Comparison of ENCODE assay signal across 9 mouse cellular contexts in the genomic region with DNA sequence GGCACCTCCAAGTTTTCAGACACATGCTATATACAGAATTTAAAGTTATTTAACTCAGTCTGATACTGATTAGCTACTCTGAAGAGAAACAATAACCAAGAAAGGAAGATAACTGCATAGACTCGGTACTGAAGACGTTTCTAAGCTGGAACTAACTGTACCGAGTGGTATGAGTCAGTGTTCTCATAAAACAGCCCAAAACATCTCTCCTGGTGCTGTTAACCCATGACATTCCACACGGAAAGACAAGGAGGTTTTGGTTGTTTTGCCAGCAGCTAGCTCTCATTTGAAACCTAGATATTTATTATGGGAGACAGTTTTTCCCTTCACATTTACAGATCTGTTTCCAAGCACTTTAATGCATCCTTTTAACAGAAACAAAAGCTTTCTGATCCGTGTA. TPM values are rescaled to one million over a fixed set of nuclear protein-coding genes. Genes with fewer than 3 reads are reported as not detected.
DNase-seq lines count a peak whose midpoint lies in the region; ATAC-seq and TF ChIP-seq lines count a peak whose summit lies in the region.
"Had no signal": no experiment of that assay in that cellular context is flagged by ENCODE, and none has a peak within 500 bp of the region (broad histone marks: within the 10 kb centered on the region; RNA-seq: fewer than 3 reads in every experiment).

No protein-coding gene starts in this region.

- no peaks in the 10 kb centered on the region for H3K27me3 ChIP-seq in heart, embryonic 12.5 days (replicated peaks)
- no peaks in the 10 kb centered on the region for H3K27me3 ChIP-seq in C2C12 (ENCODE audit: control insufficient read depth, insufficient read depth, insufficient read length)
- H3K27me3 ChIP-seq in forebrain, embryonic 11.5 days (ENCODE audit: control insufficient read depth, insufficient read depth, low read length) = no peaks in the 10 kb centered on the region
- no peaks in the 10 kb centered on the region for H3K27me3 ChIP-seq in liver, embryonic 12.5 days (replicated peaks)

- H3K27ac ChIP-seq in heart, embryonic 12.5 days (ENCODE audit: poor library complexity, severe bottlenecking) = no peak overlapping the region
- no peak overlapping the region for H3K27ac ChIP-seq in forebrain, embryonic 11.5 days (ENCODE audit: low read depth, low read length)
- H3K27ac ChIP-seq in liver, embryonic 12.5 days = peak overlapping the region; percentile 96

- peaks cover 28% of the 10 kb centered on the region for H3K4me1 ChIP-seq in heart, embryonic 12.5 days (replicated peaks)
- H3K4me1 ChIP-seq in forebrain, embryonic 11.5 days (replicated peaks; ENCODE audit: control insufficient read depth, insufficient read depth, low read length) = peaks cover 4% of the 10 kb centered on the region; the same call in 1 of the 2 replicates
- H3K4me1 ChIP-seq in liver, embryonic 12.5 days = peaks cover 78% of the 10 kb centered on the region

- H3ac ChIP-seq in C2C12 (ENCODE audit: control insufficient read depth, insufficient read length, low read depth) = peak overlapping the region; percentile 19

- H3K4me2 ChIP-seq in heart, embryonic 12.5 days = peak overlapping the region; percentile 83
- peak overlapping the region; percentile 78 for H3K4me2 ChIP-seq in forebrain, embryonic 11.5 days (ENCODE audit: low read depth, low read length, severe bottlenecking)
- H3K4me2 ChIP-seq in liver, embryonic 12.5 days = peak overlapping the region; percentile 92

- H3K9ac ChIP-seq in heart, embryonic 12.5 days = peak overlapping the region; percentile 88
- peak overlapping the region; percentile 86 for H3K9ac ChIP-seq in forebrain, embryonic 11.5 days (ENCODE audit: low read length)
- peak overlapping the region; percentile 91 for H3K9ac ChIP-seq in liver, embryonic 12.5 days

- H3K79me3 ChIP-seq in C2C12 (ENCODE audit: low read depth) = peaks cover 48% of the 10 kb centered on the region

- peak overlapping the region; percentile 93 for H3K4me3 ChIP-seq in heart, embryonic 12.5 days
- peak overlapping the region; percentile 93 for H3K4me3 ChIP-seq in C2C12 (ENCODE audit: insufficient read depth, poor library complexity, severe bottlenecking)
- H3K4me3 ChIP-seq in forebrain, embryonic 11.5 days (ENCODE audit: low read depth, low read length) = peak overlapping the region; percentile 87
- H3K4me3 ChIP-seq in liver, embryonic 12.5 days = peak overlapping the region; percentile 88

- no peak for ATAC-seq in heart, embryonic 12.5 days (ENCODE audit: insufficient number of reproducible peaks, low FRiP score)
- no peak for ATAC-seq in forebrain, embryonic 11.5 days (replicated peaks; ENCODE audit: low FRiP score)
- ATAC-seq in liver, embryonic 12.5 days = no peak

- no peak for TF ChIP-seq CTCF in C2C12 (IDR thresholded peaks at IDR 0.05; ENCODE audit: control insufficient read depth, insufficient read depth, insufficient read length)

- 12% methylated on average over 5 of the region's 5 CpGs for WGBS in heart, embryonic 12.5 days
- WGBS in forebrain, embryonic 11.5 days = 27% methylated on average over 5 of the region's 5 CpGs
- WGBS in liver, embryonic 12.5 days (ENCODE audit: insufficient replicate concordance) = 5% methylated on average over 5 of the region's 5 CpGs

- H3K9me3 ChIP-seq in heart, embryonic 12.5 days (replicated peaks) = no peaks in the 10 kb centered on the region
- no peaks in the 10 kb centered on the region for H3K9me3 ChIP-seq in forebrain, embryonic 11.5 days (ENCODE audit: control insufficient read depth, low read length)
- no peaks in the 10 kb centered on the region for H3K9me3 ChIP-seq in liver, embryonic 12.5 days (replicated peaks)

- peaks cover 76% of the 10 kb centered on the region for H3K79me2 ChIP-seq in C2C12 (ENCODE audit: control insufficient read depth, insufficient read depth)

- no peak for DNase-seq in heart, postnatal 10 days
- no peak for DNase-seq in forebrain, embryonic 11.5 days (ENCODE audit: low spot score)
- DNase-seq in ovary, postnatal 36 days (ENCODE audit: low spot score) = no peak
- no peak for DNase-seq in frontal cortex, postnatal 36 days (ENCODE audit: low spot score in 2 of 2)
- no peak for DNase-seq in cerebellum, adult 11-12 months
- DNase-seq: thymus, postnatal 36 days had no signal

- intact Hi-C loops in heart, postnatal 10 days (cut with DNase I) = loop anchor here (5.0 kb wide), 1 partner anchor 61 kb away; the partner anchor contains the start of gene Ppib

- peaks cover 4% of the 10 kb centered on the region; the same call in 1 of the 2 replicates for H3K36me3 ChIP-seq in heart, embryonic 12.5 days
- H3K36me3 ChIP-seq in C2C12 (ENCODE audit: control insufficient read depth, insufficient read depth) = peaks cover 4% of the 10 kb centered on the region
- H3K36me3 ChIP-seq in forebrain, embryonic 11.5 days (ENCODE audit: control insufficient read depth, insufficient read depth, low read length) = no peaks in the 10 kb centered on the region
- 0 out of 2 replicates have a peak, but pooled peaks cover 4% of the 10 kb centered on the region for H3K36me3 ChIP-seq in liver, embryonic 12.5 days

TF ChIP-seq in C2C12, 6 proteins besides CTCF, POLR2A, EP300 and RAD21:
- TF ChIP-seq USF1 (IDR thresholded peaks at IDR 0.05; ENCODE audit: low read depth) = no peak
- TF ChIP-seq FOSL1 (IDR thresholded peaks at IDR 0.05; ENCODE audit: insufficient read depth, low read length, poor library complexity, severe bottlenecking) = no peak
- no peak for TF ChIP-seq MAX (IDR thresholded peaks at IDR 0.05)
- no peak for TF ChIP-seq MYOG (IDR thresholded peaks at IDR 0.05; ENCODE audit: control insufficient read depth, extremely low read depth, insufficient read length)
- no peak for TF ChIP-seq MYOD1 (IDR thresholded peaks at IDR 0.05; ENCODE audit: control insufficient read depth, insufficient read length, low read depth)
- no peak for TF ChIP-seq CEBPB (IDR thresholded peaks at IDR 0.05; ENCODE audit: low read depth)

RNA-seq across cellular contexts. Expression of gene Snx1, which starts 2.7 kb away (rescaled TPM):
- polyA plus RNA-seq in heart, embryonic 12.5 days (2016; fragmentation: Nextera tagmentation; extraction: Ambion mirVana) = 68.8 and 72.1 TPM in 2 replicates
- 10 to 100 TPM; 38.5 to 41.3 TPM for total RNA-seq in heart, postnatal 10 days (2021)
- polyA plus RNA-seq in C2C12 (2012; fragmentation: generic; extraction: Trizol) = 69.9 TPM
- 140 TPM in 2 replicates for polyA plus RNA-seq in forebrain, embryonic 11.5 days (2014; fragmentation: Nextera tagmentation; extraction: Ambion mirVana)
- 89.6 and 95.1 TPM in 2 replicates for polyA plus RNA-seq in liver, embryonic 12.5 days (2016; fragmentation: Nextera tagmentation; extraction: Ambion mirVana)

RNA-seq across cellular contexts. Expression of gene Ciao2a, which starts 2.8 kb away (rescaled TPM):
- polyA plus RNA-seq in heart, embryonic 12.5 days (2016; fragmentation: Nextera tagmentation; extraction: Ambion mirVana) = 161 and 176 TPM in 2 replicates
- 10 to 100 TPM; 84.0 to 85.4 TPM for total RNA-seq in heart, postnatal 10 days (2021)
- polyA plus RNA-seq in C2C12 (2012; fragmentation: generic; extraction: Trizol) = 39.7 TPM
- 149 and 161 TPM in 2 replicates for polyA plus RNA-seq in forebrain, embryonic 11.5 days (2014; fragmentation: Nextera tagmentation; extraction: Ambion mirVana)
- polyA plus RNA-seq in liver, embryonic 12.5 days (2016; fragmentation: Nextera tagmentation; extraction: Ambion mirVana) = 199 TPM in 2 replicates

RNA-seq across cellular contexts. Expression of gene Dapk2, which starts 34.4 kb away (rescaled TPM):
- polyA plus RNA-seq in heart, embryonic 12.5 days (2016; fragmentation: Nextera tagmentation; extraction: Ambion mirVana) = 6.4 and 8.1 TPM in 2 replicates
- total RNA-seq in heart, postnatal 10 days (2021) = 1 to 10 TPM; 5.1 to 5.3 TPM
- 22.8 TPM for polyA plus RNA-seq in C2C12 (2012; fragmentation: generic; extraction: Trizol)
- 8.7 and 9.0 TPM in 2 replicates for polyA plus RNA-seq in forebrain, embryonic 11.5 days (2014; fragmentation: Nextera tagmentation; extraction: Ambion mirVana)
- 12.3 and 16.4 TPM in 2 replicates for polyA plus RNA-seq in liver, embryonic 12.5 days (2016; fragmentation: Nextera tagmentation; extraction: Ambion mirVana)

RNA-seq across cellular contexts. Expression of gene Snx22, which starts 54.1 kb away (rescaled TPM):
- 2.4 and 3.0 TPM in 2 replicates for polyA plus RNA-seq in heart, embryonic 12.5 days (2016; fragmentation: Nextera tagmentation; extraction: Ambion mirVana)
- total RNA-seq in heart, postnatal 10 days (2021) = 1 to 10 TPM in 1 of 2 experiments, under 1 TPM in 1; 0.81 to 1.1 TPM
- 0.74 TPM for polyA plus RNA-seq in C2C12 (2012; fragmentation: generic; extraction: Trizol)
- 1.6 and 2.7 TPM in 2 replicates for polyA plus RNA-seq in forebrain, embryonic 11.5 days (2014; fragmentation: Nextera tagmentation; extraction: Ambion mirVana)
- 29.6 and 33.4 TPM in 2 replicates for polyA plus RNA-seq in liver, embryonic 12.5 days (2016; fragmentation: Nextera tagmentation; extraction: Ambion mirVana)
